Mouse (Mus musculus): ENCODE results near the gene Ubr3.

The Ubr3 gene

DNA sequence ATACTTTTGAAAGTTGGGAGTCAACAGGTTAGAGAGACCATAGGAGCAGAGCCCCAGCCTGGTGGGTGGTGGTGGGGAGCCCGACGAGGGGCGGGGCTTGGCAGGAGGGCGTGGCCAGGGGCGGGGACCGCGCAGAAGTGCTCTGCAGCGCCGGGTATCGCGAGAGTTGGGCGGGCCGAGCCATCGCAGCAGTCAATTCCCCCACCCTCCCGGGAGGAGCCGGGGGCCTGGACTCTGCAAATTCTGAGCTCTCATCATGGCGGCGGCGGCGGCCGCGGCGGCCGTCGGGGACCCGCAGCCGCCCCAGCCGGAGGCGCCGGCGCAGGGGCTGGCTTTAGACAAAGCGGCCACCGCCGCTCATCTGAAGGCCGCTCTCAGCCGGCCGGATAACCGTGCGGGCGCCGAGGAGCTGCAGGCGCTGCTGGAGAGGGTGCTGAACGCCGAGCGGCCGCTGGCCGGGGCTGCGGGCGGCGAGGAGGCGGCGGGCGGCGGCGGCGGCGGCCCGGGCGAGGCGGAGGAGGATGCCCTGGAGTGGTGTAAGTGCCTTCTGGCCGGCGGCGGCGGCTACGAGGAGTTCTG is at the start of gene Ubr3:
Ubr3 (plus strand) TSS at position 208 of the 579 bp plus-strand sequence.
- in situ Hi-C loops (cut with MboI, MseI), result no loop called here

- in situ Hi-C loops (cut with MboI, MseI), result no loop called here
Measured at GRCm38 (mm10) chr2:69849215-69849614, 47.8 kb upstream of the Ubr3 start.

DNA sequence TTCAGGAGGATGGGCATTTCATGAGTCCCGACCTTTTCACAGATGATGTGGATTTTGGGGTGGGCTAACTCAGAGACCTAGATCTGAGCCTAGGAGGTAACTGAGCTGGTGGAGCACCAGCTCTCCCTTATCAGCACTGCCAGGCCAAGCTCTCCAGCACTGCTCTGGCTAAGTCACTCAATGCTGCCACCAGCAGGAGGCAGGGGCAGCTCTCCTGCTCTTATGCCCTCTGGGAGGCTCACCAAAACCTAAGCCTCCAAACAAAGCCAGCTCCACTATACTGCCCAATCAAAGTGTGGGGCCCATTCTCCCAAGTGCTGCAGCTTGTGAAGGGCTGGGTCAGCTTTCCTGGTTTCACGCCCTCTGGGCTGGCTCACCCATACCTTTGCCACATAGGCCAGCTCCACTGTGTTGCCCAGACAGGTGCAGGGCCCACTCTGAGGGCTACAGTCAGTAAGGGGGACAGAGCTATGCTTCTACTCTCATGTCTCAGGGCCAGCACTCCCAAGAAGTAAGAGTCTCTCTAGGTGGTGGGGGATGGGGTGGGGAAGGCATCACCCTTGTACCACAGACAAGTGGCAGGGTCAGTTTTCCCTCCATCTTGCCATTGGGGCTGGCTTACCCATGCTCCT is 45.5 kb upstream of the Ubr3 start:
- in situ Hi-C loops (cut with MboI, MseI), result loop anchor here (5.0 kb wide), 1 partner anchor 54 kb away; no protein-coding TSS in a partner anchor

DNA sequence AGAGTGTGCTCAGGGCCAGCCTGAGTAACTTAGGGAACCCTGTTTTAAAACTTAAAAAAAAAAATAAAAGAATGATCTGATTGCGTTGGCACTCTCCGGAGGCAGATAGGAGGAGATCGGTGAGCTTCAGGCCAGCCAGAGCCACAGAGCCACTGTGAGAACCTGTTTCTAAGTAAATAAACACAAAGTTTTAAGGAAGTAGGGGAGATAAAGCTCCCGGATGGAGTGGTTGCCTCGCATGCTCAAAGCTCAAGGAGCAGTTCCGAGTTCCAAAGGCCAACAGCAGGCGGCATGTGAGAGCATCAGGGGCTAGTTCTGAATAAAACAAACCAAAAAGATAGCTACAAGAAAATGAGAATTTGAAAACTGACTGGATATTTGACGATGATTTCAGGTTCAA is 40.7 kb upstream of the Ubr3 start:
- in situ Hi-C loops (cut with MboI, MseI), result loop anchor here (5.0 kb wide), 1 partner anchor 101 kb away; no protein-coding TSS in a partner anchor

DNA sequence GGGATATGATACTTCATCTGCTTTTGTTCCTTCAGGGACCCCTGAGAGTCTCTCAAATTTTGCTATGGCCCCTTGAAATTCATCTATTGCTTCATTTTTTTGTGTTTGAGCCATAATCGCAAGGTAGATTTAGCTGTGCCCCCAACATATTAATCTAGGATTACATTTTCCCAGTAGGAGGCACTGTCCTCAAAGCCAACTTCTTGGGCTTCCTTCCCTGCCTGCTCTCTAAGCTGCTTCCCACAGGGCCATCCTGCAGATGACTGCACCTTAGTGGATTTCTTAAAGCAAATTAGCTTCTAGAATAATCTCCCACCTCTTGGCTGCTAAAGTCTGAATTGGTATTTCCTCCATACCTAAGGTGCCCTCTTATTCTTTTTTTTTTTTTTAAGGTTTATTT is 39.2 kb upstream of the Ubr3 start:
- in situ Hi-C loops (cut with MboI, MseI), result loop anchor here (5.0 kb wide), 1 partner anchor 99 kb away; no protein-coding TSS in a partner anchor

DNA sequence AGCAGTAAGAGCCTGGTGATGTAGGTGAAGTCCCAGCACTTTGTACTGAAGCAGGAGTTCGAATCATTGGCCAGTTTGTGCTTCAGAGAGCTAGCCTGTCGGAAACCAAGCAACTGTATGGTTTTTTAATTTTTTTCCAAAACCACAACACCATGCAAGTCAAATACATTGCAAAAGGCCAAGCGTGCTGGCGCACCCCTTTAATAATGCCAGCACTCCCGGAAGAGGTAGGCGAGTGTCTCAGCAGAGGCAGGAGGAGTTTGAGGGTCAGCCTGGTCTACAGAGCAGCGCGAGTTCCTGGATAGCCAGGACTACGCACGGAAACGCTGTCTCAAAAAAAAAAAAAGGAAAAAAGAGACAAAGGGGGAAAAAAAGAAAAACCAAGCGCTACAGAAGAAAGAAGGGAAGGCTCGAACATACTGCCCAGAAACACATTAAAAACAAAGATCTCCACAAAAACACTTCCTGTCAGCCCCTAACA is 36.0 kb upstream of the Ubr3 start:
- in situ Hi-C loops (cut with MboI, MseI), result no loop called here

DNA sequence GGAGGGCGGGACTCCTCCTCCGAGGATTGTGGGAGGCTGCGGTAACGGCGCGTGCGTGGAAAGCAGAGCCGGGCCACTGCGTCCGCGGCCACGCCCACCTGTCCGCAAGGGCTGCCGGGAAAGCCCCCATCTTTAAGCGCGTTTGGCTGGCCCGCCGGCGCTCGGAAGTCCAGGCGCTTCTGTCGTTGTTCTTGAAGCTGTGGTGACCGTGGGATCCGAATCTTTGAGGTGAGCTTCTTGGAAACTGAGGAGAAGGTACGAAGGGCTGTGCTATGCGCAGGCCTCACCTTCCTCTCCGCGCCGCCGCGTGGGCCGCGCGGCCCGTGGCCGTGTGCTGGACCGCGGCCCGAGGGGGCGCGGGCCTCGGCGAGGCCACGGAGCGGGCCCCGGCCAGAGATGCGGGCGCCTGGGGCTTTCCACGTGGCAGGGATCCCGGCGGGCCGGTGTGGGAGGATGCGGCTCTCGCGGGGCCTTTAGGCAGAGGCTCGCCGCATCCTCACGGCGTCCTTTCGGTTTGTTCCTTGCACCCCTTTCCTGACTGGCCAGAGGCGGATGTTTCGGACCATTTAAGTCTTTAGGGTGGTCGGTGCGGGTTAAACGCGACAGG is 35.5 kb upstream of the Ubr3 start, which contains the start of gene Ssb:
Ssb (plus strand) TSS at position 78 of the 607 bp plus-strand sequence.
- in situ Hi-C loops (cut with MboI, MseI), result no loop called here

DNA sequence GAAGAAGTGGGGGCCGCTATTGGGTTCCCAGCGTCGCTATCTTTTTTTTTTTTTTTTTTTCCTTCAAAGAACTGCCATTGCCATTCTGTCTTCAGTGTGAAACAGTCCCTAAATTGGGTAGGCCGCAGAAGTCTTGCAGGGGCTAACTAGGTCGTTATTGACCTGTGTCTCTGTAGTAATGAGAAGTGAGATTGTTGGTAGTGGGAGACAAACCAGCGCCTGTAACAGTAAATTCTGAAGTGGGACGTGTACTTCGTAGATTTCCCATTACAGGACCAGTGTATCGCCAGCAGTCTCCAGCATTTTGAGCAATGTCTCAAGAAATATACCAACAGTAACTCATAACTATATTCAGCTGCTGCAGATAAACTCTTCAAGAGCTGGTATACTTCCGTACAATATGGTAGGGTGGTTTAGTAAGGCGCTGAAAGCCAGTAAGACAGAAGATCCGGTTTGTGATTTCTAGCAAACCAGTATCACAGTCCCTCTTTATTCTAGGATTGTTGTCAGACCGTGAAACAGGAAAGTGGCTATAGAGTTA is 34.9 kb upstream of the Ubr3 start:
- in situ Hi-C loops (cut with MboI, MseI), result no loop called here

DNA sequence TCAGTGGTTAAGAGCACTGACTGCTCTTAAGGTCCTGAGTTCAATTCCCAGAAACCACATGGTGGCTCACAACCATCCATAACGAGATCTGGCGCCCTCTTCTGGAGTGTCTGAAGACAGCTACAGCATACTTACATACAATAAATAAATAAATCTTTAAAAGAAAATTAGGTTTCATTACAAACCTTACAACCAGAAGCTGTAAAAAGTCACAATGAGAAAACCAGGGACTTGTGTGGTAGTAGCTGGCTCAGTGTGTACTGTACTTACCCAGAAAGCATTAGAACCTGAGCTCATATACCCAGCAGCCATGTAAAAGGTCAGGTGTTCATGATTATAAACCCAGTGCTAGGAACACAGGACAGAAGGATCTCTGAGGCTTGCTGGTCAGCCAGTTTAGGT is 13.1 kb upstream of the Ubr3 start:
- in situ Hi-C loops (cut with MboI, MseI), result no loop called here

DNA sequence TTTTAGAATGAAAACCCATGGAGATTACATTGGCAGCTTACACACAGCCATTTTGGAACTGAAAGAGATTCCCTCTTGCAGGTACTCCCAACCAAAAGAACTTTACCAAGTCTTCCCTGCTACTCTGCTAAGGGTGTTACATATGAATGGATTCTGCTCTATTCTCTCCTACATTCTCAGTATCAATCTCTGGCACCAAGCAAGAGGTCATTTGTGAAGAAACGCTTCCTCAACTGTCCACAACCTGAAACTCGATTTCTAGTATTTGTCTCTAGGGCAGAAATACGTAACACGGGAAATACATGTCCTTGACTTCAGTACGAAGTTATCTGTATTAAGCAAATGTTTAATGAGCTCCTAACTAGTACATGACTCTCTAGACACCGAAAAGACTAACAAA is 12.5 kb upstream of the Ubr3 start:
- in situ Hi-C loops (cut with MboI, MseI), result no loop called here

DNA sequence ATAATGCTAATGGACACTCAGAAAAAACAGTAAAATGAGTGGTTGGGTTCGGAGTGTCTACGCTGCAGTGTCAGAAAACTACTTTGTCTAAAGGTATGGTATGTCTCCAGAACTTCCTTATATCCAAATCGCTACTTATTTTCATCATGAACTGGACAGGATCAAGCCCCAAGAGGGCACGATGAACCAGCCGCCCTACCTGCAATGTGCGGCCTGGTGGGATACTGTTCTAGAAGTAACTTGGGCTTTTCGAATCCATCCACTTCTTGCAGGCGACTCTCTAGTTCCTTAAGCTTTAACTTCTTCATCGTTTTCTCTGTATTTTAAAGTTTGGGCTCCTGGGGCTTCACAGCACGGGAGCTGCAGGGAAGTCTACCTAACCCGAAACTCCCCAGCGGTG is 12.0 kb upstream of the Ubr3 start:
- in situ Hi-C loops (cut with MboI, MseI), result no loop called here

GRCm38 (mm10) chr2:69885451-69886305 is 11.4 kb upstream of the Ubr3 start, which contains the start of gene Mettl5:
TSS of gene Mettl5 (minus strand) at chr2:69885615.
- in situ Hi-C loops (cut with MboI, MseI), result no loop called here

DNA sequence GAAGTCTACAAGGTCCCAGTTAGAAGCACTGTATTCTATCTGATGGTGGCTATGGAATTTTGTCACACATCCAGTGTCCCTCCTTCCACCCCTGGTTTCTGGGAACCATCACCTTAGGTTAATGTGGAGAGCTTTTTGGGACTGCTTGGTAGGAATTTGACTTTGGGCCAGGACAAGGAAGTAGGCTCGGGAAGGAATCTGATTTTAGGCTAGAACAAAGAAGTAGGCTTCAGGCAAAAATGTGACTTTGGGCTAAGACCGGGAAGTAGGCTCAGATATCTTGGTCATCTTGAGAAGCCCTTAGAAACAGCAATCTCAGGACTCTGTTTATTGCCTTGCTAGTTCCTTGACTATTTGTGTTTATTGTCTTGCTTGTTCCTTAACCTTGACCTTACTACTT is 8.1 kb upstream of the Ubr3 start:
- in situ Hi-C loops (cut with MboI, MseI), result no loop called here

- in situ Hi-C loops (cut with MboI, MseI), result no loop called here
Measured at GRCm38 (mm10) chr2:69890843-69891242, 6.2 kb upstream of the Ubr3 start.

DNA sequence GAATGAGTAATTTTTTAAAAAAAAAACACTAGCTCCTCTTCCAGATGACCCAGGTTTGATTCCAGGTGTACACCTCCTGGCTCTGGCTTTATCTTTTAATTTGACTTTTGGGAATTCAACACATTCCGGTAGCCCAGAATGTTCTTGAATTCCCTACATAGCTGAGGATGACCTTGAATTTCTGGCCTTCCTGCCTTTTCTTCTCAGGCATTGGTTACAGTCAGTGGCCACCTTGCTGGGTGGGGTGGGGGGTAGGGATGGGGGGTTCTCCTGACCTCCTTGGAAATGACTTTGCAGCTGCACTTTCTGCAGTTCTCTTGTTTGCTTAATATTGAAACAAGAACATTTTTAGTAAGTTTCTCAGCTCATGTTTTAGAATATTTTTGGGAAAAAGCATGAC is 3.9 kb upstream of the Ubr3 start:
- in situ Hi-C loops (cut with MboI, MseI), result no loop called here

DNA sequence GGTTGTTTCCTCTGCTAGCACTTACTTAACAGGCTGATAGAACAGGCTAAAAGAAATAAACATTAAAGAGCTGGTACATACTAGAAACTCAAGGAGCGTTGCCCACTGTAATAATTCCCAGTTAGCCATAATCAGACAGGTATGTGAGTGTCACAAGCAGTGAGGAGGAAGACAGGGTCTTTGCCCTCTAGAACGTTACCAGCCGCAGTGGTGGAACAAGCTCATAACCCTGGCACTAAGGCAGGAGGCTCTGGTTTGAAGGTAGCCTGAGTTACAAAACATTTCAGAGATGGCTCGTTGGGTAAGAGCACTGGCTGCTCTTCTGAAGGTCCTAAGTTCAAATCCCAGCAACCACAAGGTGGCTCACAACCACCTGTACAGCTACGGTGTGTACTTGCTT is 3.2 kb upstream of the Ubr3 start:
- in situ Hi-C loops (cut with MboI, MseI), result no loop called here

DNA sequence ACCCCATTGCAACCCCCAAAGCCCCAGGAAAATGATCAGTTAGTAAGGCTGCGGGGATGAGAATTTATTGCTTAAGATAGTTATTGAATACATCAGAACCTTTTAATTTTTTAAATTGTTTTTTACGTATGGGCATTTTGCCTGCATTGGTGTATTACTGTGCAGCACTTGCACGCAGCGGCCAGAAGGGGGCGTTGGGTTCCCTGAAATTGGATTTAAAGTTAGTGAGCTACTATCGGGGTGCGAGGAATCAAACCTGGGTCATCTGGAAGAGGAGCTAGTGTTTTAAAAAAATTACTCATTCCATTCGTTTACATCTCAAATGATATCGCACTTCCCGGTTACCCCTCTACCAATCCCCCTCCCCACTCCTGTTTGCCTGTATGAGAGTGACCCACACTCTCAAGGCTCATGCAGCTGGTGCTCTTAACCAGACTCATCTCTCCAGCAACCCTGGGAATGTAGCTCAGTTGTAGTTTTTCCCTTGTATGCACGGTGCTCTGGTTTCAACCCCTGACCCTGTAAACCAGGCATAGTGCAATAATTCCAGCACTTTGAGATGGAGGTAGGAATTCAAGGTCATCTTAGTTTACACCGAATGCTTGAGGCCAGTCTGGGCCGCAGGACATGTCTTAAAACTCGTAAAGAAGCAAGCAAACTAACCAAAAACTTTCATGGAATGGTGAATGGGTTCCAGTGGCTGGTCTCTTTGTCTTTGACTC is 1.4 kb upstream of the Ubr3 start:
- in situ Hi-C loops (cut with MboI, MseI), result no loop called here

- in situ Hi-C loops (cut with MboI, MseI), result no loop called here
Measured at GRCm38 (mm10) chr2:69896224-69896581, 843 bp upstream of the Ubr3 start.

DNA sequence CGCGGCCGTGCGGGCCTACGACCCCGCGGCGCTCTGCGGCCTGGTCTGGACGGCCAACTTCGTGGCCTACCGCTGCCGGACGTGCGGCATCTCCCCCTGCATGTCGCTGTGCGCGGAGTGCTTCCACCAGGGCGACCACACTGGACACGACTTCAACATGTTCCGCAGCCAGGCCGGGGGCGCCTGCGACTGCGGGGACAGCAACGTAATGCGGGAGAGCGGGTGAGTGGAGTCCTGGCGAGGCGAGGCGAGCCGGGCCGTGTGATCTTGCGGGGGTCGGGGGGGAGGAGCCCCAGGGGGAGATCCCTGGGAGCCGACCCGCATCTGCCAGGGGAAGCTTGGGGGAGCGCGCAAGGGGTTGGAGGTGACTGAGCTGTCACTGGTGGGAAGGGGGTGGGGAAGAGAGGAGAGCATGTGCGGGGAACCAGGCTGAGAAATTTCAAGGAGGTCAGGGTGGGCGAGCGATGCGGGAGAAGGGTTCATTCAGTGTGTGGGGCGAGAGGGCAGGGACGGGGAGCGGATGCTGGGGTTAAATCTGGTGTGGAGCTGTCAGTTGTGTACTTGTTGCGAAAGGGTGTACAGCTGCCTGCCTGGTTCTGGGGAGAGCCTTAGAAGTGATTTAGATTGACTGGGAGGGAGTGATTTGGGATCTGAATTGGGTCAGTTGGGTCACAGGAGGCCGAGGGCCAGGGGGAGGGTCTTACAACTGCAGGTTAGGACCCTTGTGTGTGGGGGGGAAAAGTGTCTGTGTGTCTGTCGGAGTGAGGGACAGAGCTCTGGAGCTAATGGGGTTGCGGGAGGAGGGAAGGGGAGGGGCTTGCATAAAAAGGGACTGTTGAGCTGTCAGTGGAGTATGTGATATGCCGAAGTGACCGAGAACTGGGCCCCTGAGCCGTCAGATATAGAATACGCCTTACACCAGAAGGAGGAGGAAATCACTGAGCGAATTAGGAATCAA is 851 bp downstream of the Ubr3 start:
- in situ Hi-C loops (cut with MboI, MseI), result no loop called here

DNA sequence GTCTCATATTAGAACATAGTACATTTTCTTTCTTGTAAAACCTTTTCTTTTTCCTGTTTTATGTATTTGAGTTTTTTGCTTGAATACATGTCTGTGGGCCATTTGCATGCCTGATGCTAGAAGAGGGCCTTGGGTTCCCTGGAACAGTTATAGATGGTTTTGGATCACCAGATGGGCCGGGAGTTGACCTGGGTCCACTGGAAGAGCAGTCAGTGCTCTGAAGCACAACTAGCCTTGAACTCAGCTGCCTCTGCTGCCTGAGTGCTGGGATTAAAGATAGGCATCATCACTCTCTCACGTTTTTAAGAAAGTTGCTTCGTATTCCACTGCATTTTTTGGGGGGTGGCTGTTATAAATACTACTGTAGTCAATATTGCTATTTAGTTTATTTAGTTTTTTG is 6.5 kb downstream of the Ubr3 start:
- in situ Hi-C loops (cut with MboI, MseI), result no loop called here

All from regulatory T cell (primary cell).